Mouse (Mus musculus): Measurements from ENCODE around the gene Cavin1. TPM values are rescaled to one million over a fixed set of nuclear protein-coding genes. Genes with fewer than 3 reads are reported as not detected.
A peak's percentile ranks its signal among the peaks of the same experiment; 100 is the strongest.

Cavin1 gene
- polyA plus RNA-seq, 1 experiment from 2014 or later: 1.1 TPM

DNA sequence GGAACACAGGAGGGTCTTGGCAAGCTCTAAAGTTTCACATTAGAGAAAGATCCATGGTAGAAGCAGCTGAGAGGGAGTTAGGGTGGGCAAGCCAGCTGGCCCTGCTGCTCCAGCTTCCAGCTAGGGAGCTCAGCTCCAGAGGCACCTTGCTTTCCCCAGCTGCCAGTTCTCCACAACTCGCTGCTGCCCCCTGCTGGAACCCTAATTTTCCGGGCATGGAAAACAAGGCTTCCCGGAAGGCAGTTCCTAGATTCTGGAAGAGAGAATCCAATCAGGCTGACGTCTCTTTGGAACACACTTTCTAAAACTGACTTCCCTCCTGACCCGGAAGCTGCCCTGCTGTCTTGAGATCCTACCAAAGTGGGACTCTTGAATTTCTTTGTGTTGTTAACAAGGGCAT, 13.4 kb downstream of the Cavin1 start:
- H3K4me3 ChIP-seq (ENCODE audit: inconsistent target): no peak overlapping the region
- WGBS (ENCODE audit: missing documents): 15% methylated on average over 5 of the region's 5 CpGs
- no peak overlapping the region for H3K27ac ChIP-seq

DNA sequence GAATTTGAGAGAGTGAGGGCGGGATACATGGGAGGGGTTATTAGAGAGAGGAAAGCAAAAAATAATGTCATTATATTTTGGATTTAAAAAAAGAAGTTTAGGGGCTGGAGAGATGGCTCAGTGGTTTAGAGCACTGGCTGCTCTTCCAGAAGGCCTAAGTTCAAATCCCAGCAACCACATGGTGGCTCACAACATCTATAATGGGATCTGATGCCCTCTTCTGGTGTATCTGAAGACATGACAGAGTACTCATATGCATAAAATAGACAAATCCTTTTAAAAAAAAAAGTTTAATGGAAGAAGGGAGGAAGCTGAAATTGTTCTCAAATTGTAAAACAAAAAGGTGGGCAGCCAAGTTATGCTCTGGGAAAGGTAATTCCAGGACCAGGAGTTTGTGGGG, 21.1 kb downstream of the Cavin1 start:
- H3K4me3 ChIP-seq (ENCODE audit: inconsistent target): no peak overlapping the region
- H3K36me3 ChIP-seq (ENCODE audit: inconsistent target): no peaks in the 10 kb centered on the region
- no peaks in the 10 kb centered on the region for H3K79me2 ChIP-seq (ENCODE audit: inconsistent target)
- WGBS (ENCODE audit: missing documents): 100% methylated on average over 1 of the region's 1 CpGs
- H3K27ac ChIP-seq: no peak overlapping the region

More for the DNA sequence above, 13.4 kb downstream of the Cavin1 start:
- Histone ChIP-seq H3K36me3 (ENCODE audit: inconsistent target) (no peaks in the 10 kb centered on the region), H3K79me2 (ENCODE audit: inconsistent target) (no peaks in the 10 kb centered on the region)

DNA sequence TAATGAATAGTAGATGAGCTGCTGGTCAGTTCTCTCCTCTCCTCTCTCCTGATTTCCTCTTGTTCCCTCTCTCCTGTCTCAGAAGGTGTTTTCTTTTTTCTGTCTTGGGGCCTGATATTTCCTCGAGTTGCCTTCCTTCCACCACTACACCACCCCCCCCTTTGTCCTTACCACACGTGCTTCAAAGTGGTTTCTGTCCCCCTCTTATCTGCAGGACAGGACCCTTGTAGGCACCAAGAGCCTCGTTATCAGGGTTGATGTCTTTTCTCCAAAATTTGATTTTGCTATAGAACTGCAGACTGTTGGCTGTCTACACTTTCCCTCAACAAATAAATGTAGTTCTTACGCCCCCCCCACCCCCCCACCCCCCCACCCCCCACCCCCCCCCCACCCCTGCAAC, 22.4 kb downstream of the Cavin1 start:
- Histone ChIP-seq H3K36me3 (ENCODE audit: inconsistent target) (no peaks in the 10 kb centered on the region), H3K27ac (no peak overlapping the region), H3K79me2 (ENCODE audit: inconsistent target) (no peaks in the 10 kb centered on the region), H3K4me3 (ENCODE audit: inconsistent target) (no peak overlapping the region)
- WGBS (ENCODE audit: missing documents): 47% methylated on average over 3 of the region's 4 CpGs

DNA sequence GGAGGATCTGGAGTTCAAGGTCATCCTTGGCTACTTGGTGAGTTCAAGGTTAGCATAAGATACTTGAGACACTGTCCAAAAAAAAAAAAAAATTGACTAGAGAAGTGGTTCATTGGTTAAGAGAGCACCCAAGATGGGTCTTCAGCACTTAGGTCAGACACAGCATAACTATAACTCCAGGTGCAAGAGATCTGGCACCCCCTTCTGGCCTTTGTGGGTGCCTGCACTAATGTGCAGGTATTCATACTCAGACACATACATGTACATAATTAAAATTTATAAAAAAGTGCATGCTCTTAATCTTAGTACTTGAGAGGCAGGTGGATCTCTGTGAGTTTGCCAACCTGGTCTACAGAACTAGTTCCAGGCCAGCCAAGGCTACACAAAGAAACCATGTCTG, 23.1 kb downstream of the Cavin1 start:
- no peak overlapping the region for H3K4me3 ChIP-seq (ENCODE audit: inconsistent target)
- H3K36me3 ChIP-seq (ENCODE audit: inconsistent target): no peaks in the 10 kb centered on the region
- H3K27ac ChIP-seq: no peak overlapping the region
- H3K79me2 ChIP-seq (ENCODE audit: inconsistent target): no peaks in the 10 kb centered on the region

DNA sequence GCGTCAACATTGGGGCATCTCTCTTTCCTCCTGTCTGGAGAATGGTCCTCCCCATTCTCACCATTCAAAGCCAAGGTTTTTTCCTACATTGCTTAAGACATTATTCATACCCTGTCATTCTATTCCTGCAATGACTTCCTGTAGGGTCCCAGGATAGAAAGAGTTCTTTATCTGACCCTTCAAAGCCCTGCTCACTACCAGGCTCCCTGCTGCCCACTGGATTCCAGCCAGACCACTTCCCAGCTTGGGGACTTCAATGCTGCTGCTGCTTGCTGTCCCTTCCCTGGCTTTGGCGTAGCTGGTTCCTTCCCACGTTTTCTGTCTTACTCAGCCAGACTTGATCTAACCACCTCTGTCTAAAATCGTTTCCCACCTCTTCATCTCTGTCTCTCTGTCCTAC, 23.8 kb downstream of the Cavin1 start:
- no peaks in the 10 kb centered on the region for H3K79me2 ChIP-seq (ENCODE audit: inconsistent target)
- H3K27ac ChIP-seq: no peak overlapping the region
- no peak overlapping the region for H3K4me3 ChIP-seq (ENCODE audit: inconsistent target)
- 39% methylated on average over 4 of the region's 4 CpGs for WGBS (ENCODE audit: missing documents)
- no peaks in the 10 kb centered on the region for H3K36me3 ChIP-seq (ENCODE audit: inconsistent target)

DNA sequence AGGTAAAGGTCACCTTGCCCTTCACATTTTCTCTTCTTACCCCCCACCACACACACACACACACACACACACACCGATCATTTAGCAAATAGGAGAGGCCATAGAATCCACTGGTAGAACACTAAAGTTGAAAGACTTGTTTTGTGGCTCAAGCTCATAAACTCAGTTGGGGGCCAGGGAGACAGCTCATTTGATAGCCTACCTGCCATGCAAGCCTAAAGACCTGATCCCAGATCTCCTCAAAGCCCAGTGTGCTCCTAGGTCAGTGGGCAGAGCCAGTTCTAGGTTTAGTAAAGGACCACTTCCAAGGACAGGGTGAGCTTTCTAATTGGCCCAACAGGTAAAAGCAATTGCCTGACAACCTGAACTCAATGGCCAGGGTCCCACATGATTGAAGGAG, 28.3 kb downstream of the Cavin1 start:
- H3K27ac ChIP-seq: no peak overlapping the region
- 100% methylated on average over 1 of the region's 1 CpGs for WGBS (ENCODE audit: missing documents)

DNA sequence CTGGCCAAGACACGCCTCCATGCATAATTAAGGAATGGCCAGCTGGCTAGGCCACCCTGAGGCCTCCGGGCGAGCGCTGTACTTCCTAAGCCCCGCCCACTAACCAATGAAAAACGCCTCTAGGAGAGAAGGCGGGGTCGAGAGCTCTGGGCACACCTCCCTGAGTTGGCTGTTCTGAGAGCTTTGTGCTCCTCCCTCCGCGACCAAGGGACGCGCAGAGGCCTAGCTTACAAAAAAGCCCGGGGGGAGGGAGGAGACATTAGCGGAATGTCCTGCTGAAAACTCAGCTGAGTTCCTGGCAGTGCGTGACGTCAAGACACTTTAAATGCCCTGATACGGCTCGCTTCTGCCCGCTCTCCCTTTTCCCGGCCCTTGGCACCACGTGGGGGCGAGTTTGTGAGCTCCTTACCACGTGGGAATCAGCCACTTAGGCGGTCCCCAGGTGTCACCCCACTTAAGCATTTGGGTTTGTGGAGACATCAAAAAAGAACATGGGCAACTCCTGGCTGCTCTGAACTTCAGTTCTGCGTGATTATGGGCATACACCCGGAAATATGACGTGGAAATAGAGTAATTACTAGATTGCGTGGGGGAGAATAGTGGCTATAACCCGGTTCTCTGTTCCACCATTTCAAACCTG, 31.1 kb downstream of the Cavin1 start, which contains the start of gene Stat3:
Stat3 (minus strand) TSS at position 29 of the 640 bp plus-strand sequence.
- H3K27ac ChIP-seq: peak within 1 kb of the TSS; percentile 84
- H3K36me3 ChIP-seq (ENCODE audit: inconsistent target): no peaks in the 10 kb centered on the region
- WGBS (ENCODE audit: missing documents): 2% methylated on average over 28 of the region's 29 CpGs
- H3K4me3 ChIP-seq (ENCODE audit: inconsistent target): peak within 1 kb of the TSS; percentile 93
- peaks cover 45% of the 10 kb centered on the region for H3K79me2 ChIP-seq (ENCODE audit: inconsistent target)

More for the DNA sequence above, 28.3 kb downstream of the Cavin1 start:
- Histone ChIP-seq H3K36me3 (ENCODE audit: inconsistent target) (no peaks in the 10 kb centered on the region), H3K4me3 (ENCODE audit: inconsistent target) (no peak overlapping the region), H3K79me2 (ENCODE audit: inconsistent target) (peaks cover 17% of the 10 kb centered on the region)

- Histone ChIP-seq H3K27ac (peak overlapping the region; percentile 84), H3K36me3 (ENCODE audit: inconsistent target) (no peaks in the 10 kb centered on the region), H3K79me2 (ENCODE audit: inconsistent target) (peaks cover 52% of the 10 kb centered on the region), H3K4me3 (ENCODE audit: inconsistent target) (peak overlapping the region; percentile 93)
- WGBS (ENCODE audit: missing documents): under 1% methylated on average over 46 of the region's 48 CpGs
Observed at GRCm38 (mm10) chr11:100938711-100939511, 31.8 kb downstream of the Cavin1 start.

GRCm38 (mm10) chr11:100938112-100938511, 32.6 kb downstream of the Cavin1 start:
- 2% methylated on average over 5 of the region's 5 CpGs for WGBS (ENCODE audit: missing documents)
- peak overlapping the region; percentile 84 for H3K27ac ChIP-seq
- no peaks in the 10 kb centered on the region for H3K36me3 ChIP-seq (ENCODE audit: inconsistent target)
- H3K4me3 ChIP-seq (ENCODE audit: inconsistent target): peak overlapping the region; percentile 93
- H3K79me2 ChIP-seq (ENCODE audit: inconsistent target): peaks cover 60% of the 10 kb centered on the region

DNA sequence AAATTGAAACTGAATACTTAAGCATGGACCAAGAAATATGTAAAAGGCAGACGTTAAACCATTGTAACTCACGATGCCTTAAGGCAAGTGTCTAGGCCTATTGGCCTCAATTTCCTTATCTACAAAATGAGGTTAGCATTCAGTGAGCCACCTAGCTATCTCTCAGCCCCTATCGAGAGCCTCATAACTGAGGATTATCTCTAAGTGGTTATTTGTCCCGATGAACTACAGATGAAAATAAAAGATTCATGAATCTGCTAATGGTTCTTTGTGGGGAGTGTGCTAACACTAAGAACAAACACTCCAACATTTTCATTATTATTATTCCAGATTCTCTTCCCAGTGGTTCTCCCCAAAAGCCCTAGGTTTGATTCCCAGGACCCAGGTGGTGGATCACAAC, 33.4 kb downstream of the Cavin1 start:
- H3K36me3 ChIP-seq (ENCODE audit: inconsistent target): no peaks in the 10 kb centered on the region
- 20% methylated on average over 4 of the region's 4 CpGs for WGBS (ENCODE audit: missing documents)
- H3K27ac ChIP-seq: no peak overlapping the region
- no peak overlapping the region; the same call in 1 of the 2 replicates for H3K4me3 ChIP-seq (ENCODE audit: inconsistent target)
- peaks cover 68% of the 10 kb centered on the region for H3K79me2 ChIP-seq (ENCODE audit: inconsistent target)

DNA sequence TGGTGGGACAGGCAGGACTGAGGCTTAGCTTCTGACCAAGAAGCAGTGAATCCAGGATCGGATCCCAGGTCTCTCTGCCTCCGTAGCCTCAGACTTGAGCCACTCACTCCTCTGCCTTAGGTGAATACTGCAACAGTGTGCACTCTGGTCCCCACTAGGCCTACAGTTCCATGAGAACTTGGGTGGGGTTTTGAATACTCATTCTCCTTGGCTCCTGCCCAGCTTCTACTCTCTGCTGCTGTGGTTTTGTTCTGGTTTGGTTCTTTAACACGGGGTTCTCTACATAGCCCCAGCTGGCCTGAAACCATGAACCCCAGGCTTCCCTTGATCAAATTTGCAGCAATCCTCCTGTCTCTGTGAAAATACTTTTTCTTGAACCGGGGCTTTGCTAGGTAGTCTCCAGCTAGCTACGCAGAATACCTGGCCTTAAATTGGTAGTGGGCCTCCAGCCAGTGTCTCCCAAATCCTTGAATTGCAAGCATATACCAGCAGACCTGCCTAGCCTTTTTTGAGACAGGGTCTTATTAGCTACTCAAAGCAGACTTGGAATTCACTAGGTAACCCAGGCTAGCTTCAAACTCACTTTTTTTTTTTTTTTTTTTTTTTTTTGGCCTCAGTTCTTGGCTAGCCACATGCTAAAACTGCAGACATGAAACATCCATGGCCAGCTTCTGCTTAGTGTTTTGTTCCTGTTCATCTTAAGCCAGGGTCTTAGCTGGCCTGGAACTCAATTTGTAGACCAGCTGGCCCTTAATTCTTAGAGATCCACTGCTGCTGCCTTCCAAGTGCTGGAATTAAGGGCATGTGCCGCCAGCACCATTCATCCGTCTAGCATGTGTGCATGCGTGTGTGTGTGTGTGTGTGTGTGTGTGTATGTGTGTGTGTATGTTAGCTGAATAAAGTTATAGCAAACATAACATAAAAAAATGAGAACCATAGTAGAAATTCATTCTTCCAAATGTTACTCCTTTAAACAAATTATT, 35.0 kb downstream of the Cavin1 start:
- Histone ChIP-seq H3K79me2 (ENCODE audit: inconsistent target) (peaks cover 84% of the 10 kb centered on the region), H3K4me3 (ENCODE audit: inconsistent target) (no peak overlapping the region), H3K27ac (no peak overlapping the region), H3K36me3 (ENCODE audit: inconsistent target) (no peaks in the 10 kb centered on the region)
- 47% methylated on average over 6 of the region's 8 CpGs for WGBS (ENCODE audit: missing documents)

DNA sequence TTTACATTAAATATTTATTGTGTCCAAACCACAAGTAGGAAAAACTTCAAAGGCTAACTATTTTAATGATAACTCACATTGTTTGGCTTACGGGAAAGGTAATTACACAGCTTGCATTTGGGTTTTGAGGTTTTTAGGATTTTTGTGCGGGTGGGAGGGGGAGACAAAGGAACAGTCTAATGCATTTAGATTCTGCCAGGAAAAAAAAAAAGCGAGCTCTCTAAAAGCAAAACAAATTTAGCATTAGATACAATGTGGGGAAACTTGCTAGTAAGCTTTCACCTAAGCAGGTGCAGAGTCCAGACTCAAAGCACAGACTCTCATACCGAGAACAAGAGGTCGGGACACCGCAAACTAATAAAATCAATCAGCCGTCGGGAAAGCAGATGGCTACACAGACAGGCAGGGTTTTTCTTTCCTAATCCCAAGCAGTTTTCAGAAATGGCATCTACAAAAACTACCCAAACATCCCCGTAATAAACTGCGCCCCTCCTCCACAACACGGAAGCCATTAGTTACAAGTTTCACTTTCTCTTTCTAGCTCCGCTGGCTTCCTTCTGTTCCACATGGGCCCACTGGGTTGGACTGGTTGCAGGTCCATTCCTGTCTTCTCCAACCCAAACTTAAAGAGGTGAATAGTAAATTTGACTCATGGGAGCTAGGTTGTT, 39.3 kb downstream of the Cavin1 start:
- Histone ChIP-seq H3K79me2 (ENCODE audit: inconsistent target) (peaks cover 100% of the 10 kb centered on the region), H3K27ac (peak overlapping the region; percentile 62), H3K36me3 (ENCODE audit: inconsistent target) (no peaks in the 10 kb centered on the region), H3K4me3 (ENCODE audit: inconsistent target) (peak overlapping the region; percentile 51)
- WGBS (ENCODE audit: missing documents): 6% methylated on average over 12 of the region's 12 CpGs

GRCm38 (mm10) chr11:100930611-100931010, 40.1 kb downstream of the Cavin1 start:
- H3K4me3 ChIP-seq (ENCODE audit: inconsistent target): no peak overlapping the region

GRCm38 (mm10) chr11:100927386-100927785, 43.3 kb downstream of the Cavin1 start:
- H3K36me3 ChIP-seq (ENCODE audit: inconsistent target): peaks cover 11% of the 10 kb centered on the region; the same call in 1 of the 2 replicates
- no peak overlapping the region for H3K27ac ChIP-seq
- WGBS (ENCODE audit: missing documents): 73% methylated on average over 3 of the region's 3 CpGs
- H3K4me3 ChIP-seq (ENCODE audit: inconsistent target): no peak overlapping the region
- peaks cover 100% of the 10 kb centered on the region for H3K79me2 ChIP-seq (ENCODE audit: inconsistent target)

More at GRCm38 (mm10) chr11:100930611-100931010, 40.1 kb downstream of the Cavin1 start:
- Histone ChIP-seq H3K27ac (peak overlapping the region; percentile 62; the same call in 1 of the 2 replicates), H3K79me2 (ENCODE audit: inconsistent target) (peaks cover 100% of the 10 kb centered on the region), H3K36me3 (ENCODE audit: inconsistent target) (no peaks in the 10 kb centered on the region)
- WGBS (ENCODE audit: missing documents): 93% methylated on average over 7 of the region's 7 CpGs

Data from macrophage (primary cell).